Mouse (Mus musculus) 3T3-L1 (cell line): Measurements from ENCODE around the gene Ankib1.
A peak's percentile ranks its signal among the peaks of the same experiment; 100 is the strongest.
"Not testable (repeated sequence)": the region's sequence is repeated elsewhere in the genome, so short reads cannot be mapped to it uniquely, and the experiment has no call there.

Experiments used
- DNase-seq: peaks from one replicate; pipeline ENCODE4 v3.0.0-alpha.2; 2015; ENCODE audit warnings: low read depth, low spot score

Ankib1 gene

GRCm38 (mm10) chr5:3725491-3725890, 77.2 kb downstream of the Ankib1 start:
- DNase-seq, result no peak

DNA sequence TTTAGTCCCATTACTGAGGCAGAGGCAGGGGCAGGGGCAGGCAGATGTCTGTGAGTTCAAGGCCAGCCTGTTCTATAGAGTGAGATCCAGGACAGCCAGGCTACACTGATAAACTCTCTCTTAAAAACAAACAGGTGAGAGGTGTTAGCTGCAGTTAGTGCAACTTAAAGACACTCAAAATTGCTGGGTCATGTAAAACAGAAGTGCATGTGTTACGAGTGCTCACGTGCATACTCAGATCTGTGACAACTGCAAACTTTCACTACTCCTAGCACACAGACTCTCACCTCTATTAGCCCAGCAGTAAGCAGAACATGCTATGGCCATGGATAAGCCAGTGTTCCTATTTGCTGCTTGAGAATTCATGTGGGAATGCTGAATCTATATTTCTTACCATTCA, 79.3 kb downstream of the Ankib1 start:
- no peak for DNase-seq

DNA sequence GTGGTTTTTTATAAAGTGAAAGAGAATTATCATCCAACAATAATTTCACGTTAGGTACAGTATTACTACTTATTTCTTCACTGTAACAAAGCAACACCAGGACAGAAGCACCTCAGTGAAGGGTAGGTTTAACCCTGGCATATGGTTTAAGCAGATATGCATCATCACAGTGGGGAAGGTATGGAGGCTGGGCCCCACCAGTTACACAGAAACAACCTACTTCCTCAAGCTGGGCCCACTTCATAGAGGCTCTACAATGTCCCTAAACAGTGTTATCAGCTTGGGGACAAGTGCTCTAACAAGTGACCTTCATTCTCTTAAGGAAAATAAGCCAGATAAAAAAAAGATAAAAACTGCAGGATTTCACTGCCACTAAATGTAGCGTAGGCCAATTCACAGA, 79.9 kb downstream of the Ankib1 start:
- no peak for DNase-seq

DNA sequence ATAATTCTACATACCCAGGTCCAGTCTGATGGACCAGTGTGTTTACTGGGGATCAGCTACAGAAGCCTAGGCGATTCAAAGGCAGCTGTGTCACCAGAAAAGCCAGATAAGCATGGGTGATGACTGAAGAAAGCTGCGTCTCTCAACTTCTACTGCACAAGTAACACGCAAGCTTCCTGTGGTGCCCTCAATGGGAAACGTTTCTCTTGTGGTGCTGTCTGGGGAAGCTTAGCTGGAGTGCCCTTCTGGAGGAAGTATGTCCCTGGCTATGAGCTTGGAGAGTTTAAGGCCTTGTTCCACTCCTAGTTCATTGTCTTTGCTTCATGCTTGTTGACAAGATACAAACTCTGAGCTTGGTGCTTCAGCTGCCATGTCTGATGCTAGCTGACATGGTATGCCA, 83.4 kb downstream of the Ankib1 start:
- no peak for DNase-seq

GRCm38 (mm10) chr5:3715800-3716199, 86.9 kb downstream of the Ankib1 start:
- no peak for DNase-seq

DNA sequence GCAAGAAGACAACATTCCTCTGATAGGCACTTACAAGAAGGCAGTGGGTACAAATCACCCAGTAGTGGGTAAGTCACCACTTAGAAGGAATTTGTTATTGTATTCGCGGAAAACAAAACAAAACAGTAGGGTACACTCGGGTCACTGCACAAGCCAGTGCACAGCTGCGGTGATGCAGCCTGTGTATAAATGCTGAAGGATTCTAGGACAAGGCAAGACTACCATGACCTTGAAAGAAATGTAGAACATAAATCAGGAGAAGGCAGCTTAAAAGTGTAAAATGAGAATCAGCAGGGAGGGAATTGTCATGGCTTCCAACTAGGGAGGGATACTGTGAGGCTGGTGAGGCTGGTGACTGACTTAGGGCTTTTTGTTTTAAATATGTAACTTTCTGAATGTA, 100.5 kb downstream of the Ankib1 start:
- DNase-seq, result no peak

GRCm38 (mm10) chr5:3700025-3700424, 102.7 kb downstream of the Ankib1 start:
- no peak for DNase-seq

DNA sequence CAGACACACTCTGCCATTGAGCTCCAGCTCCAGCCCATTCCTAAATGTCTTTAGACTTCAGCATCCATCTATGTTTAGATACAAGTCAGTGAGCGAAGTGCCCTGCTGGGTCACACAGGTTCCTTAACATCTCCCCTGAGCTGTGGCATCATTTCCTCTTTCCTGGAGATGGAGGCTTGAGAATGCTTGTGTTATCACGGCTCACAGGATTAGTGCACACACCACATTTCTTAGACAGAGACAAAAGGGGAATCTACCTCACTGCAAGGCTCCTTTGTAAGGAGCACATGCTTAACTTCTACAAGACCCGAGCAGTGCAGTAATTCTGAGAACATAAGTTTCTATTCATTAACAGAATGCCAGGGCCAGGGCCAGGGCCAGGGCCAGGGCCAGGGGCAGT, 106.7 kb downstream of the Ankib1 start:
- DNase-seq, result no peak

DNA sequence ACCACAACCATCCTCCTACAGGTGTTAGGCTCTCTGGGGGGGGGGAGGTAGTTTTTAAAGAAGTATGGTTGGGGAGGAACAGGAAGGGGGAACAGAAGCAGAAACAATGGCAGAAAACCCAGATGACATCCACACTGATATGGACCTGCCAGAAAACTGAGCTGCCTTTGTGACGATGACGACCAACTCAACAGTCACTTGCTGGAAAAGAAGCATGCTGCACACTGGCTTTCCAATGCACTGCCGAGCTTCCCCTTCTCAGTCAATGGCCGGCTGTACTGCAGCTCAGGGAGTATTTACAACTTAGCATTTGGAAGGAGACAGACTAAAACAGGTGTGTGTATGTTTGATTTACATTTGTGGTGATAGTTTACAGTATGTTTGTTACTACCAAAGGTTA, 107.5 kb downstream of the Ankib1 start:
- no peak for DNase-seq

GRCm38 (mm10) chr5:3692956-3693355, 109.8 kb downstream of the Ankib1 start:
- no peak for DNase-seq

GRCm38 (mm10) chr5:3691283-3691682, 111.4 kb downstream of the Ankib1 start:
- DNase-seq, result no peak

DNA sequence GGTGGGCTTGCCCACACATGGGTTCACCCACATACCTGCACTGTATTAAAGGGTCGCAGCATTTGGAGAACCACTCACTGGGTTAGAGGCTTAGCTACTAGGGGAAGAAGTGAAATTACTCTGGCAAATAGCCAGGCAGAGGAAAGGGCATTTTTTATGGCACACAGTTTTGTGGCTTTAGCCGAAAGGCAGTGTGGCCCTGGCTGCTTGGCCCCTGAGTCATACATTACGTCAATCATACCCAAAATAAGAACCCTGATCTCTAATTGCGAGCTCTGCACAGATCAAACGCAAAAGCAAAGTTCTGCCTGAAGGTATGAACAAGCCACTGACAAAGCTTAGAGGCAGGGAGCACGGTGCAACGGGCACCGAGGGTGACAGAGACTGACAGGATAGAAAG, 114.4 kb downstream of the Ankib1 start:
- DNase-seq, result peak; percentile 67

DNA sequence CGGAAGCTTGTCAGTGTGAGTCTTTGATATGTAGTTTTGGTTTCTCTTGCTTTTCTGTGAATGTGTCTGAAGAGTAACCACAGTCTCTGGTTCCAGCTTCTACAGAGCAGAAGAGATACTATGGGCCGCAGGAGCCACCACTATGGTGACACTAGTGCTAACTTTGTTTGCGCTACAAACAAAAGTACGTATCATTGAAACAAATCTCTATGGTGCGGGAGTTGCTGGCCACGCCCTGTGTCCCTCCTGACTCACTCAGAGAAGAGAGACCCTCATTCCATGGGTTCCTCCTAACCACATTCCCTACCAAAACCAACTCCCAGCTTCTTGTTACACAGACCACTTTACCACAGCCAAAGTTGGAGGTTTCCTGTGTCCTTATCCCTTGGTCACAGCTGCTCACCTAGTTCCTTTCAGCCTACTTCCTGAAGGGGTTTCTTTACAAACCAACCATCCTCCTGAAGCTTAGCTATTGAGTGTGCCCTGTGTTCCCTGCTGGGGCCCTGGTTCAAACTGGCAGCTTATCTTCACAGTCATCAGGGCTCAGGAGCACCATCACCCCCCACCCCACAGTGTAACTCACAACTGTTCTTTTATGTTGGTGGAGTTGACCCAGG, 132.7 kb downstream of the Ankib1 start:
- DNase-seq, result no peak

DNA sequence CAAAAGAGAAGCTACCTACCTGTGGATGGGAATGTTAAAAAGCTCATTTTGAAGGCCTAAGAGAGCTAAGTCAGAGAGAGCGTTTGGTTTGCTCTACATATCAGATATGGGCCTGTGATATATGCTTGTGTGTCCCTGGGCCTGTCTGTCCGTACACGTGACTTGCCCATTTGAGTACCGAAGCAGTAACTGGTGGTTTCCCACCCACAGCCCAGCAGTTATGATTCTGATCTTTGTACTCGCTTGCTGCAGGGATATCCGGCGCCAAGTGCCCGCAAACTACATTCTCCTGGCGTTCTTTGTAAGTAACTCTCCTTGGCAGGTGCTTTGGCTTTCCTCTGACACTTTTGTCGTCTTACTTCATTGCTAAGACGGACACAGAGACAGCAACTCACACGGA, 136.1 kb downstream of the Ankib1 start:
- no peak for DNase-seq

- DNase-seq, result no peak
Observed at GRCm38 (mm10) chr5:3665225-3665624, 137.5 kb downstream of the Ankib1 start.

GRCm38 (mm10) chr5:3657085-3657484, 145.6 kb downstream of the Ankib1 start, which contains the start of gene Gatad1:
Gatad1 (minus strand) TSS chr5:3657185.
- no peak for DNase-seq

- no peak for DNase-seq
Observed at GRCm38 (mm10) chr5:3653801-3654200, 148.9 kb downstream of the Ankib1 start.

- DNase-seq, result not testable (repeated sequence)
Observed at GRCm38 (mm10) chr5:3652903-3653575, 149.7 kb downstream of the Ankib1 start.

GRCm38 (mm10) chr5:3651621-3652020, 151.1 kb downstream of the Ankib1 start:
- no peak for DNase-seq

GRCm38 (mm10) chr5:3650881-3651280, 151.8 kb downstream of the Ankib1 start, which contains the start of gene Tmbim7:
Tmbim7 (plus strand) TSS chr5:3651181.
- DNase-seq, result no peak

DNA sequence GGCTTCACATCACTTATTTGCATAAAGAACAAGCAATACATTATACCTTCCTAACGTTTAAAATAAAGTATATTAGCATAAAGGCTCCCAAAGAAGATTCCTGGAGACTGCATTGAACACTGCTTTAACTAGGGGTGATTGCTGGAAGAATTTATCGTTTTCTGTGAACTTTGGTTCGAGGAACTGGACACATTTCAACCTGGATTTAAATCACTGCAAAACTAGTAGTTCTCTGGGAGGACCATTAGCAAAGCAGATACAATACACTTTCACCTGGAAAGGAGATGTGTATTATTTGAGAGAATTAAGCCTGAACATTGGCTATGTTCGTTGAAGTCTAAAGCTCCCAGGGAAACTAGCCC, 153.9 kb downstream of the Ankib1 start:
- DNase-seq, result no peak

DNA sequence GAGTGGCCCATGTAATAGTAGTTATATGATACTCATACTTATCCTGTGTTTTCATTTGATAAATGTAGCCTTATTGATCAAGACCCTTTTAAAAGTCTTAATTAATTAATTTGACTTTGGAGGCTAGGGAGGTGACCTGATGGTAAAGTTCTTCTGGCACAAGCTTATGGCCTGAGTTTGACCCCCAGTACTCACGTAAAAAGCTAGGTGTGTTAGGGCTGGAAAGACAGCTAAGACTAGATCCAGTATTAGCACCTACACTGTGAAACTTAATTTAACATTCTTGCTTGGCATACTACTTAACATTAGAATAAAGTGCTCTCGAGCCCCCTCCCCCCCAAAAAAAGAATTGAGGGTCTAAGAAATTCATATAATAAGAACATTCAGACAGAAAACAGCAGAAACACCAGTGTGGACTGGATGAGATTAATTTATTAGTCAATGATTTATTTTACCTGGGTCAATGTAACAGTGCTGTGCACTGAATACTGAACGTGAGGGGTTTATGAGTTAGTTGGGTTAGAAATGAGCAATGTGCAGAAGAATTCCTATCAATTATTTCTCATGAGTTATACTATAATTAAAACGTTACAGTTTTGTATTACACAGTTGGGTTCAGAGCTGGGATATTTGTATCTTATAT, 154.4 kb downstream of the Ankib1 start:
- no peak for DNase-seq

- peak; percentile 92 for DNase-seq
Observed at GRCm38 (mm10) chr5:3647708-3648121, 155.0 kb downstream of the Ankib1 start.
